Mouse (Mus musculus): ENCODE results near the gene Gpm6b. TPM values are rescaled to one million over a fixed set of nuclear protein-coding genes. Genes with fewer than 3 reads are reported as not detected.

The Gpm6b gene
- polyA plus RNA-seq, 1 experiment from 2014 or later, result 47.4 TPM

- no peaks in the 10 kb centered on the region for H3K9me3 ChIP-seq (ENCODE audit: control insufficient read depth, low read length)
- no peaks in the 10 kb centered on the region for H3K4me1 ChIP-seq (replicated peaks; ENCODE audit: control insufficient read depth, insufficient read depth, low read length)
- H3K9ac ChIP-seq (ENCODE audit: low read length), result no peak overlapping the region
- no peak overlapping the region for H3K4me3 ChIP-seq (ENCODE audit: low read length)
- no peak for ATAC-seq (ENCODE audit: low read depth)
- H3K27me3 ChIP-seq (ENCODE audit: control insufficient read depth, insufficient read depth, low read depth, low read length), result no peaks in the 10 kb centered on the region; the same call in none of the 2 replicates
- 86% methylated on average over 1 of the region's 1 CpGs for WGBS
- no peaks in the 10 kb centered on the region for H3K36me3 ChIP-seq (ENCODE audit: control insufficient read depth, insufficient read depth, low read length)
- H3K4me2 ChIP-seq (ENCODE audit: low read depth, low read length), result no peak overlapping the region
- no peak overlapping the region for H3K27ac ChIP-seq (ENCODE audit: low read length)
These were observed 78.6 kb downstream of the Gpm6b start for GRCm38 (mm10) chrX:166317376-166317679.

DNA sequence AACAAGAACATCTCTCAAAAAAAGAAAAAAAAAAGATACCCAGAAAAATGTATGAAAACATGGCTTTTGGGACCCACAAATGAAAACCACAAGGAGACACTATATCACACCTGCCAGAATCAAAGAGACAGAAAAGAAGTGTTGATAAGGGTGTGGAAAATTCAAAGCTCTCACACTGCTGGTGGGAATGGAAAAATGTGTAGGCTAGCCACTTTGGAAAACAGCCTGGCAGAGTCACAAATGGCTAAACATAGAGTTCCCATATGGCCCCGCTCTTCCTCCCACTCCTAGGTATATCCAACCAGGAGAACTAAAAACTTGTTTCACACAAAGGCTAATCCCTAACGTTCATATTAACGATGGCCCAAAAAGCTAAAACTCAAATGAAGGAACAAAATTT lies 84.5 kb downstream of the Gpm6b start:
- H3K27ac ChIP-seq (ENCODE audit: low read length), result no peak overlapping the region
- no peaks in the 10 kb centered on the region for H3K9me3 ChIP-seq (ENCODE audit: control insufficient read depth, low read length)
- H3K4me1 ChIP-seq (replicated peaks; ENCODE audit: control insufficient read depth, insufficient read depth, low read length), result no peaks in the 10 kb centered on the region; the same call in 1 of the 2 replicates
- H3K27me3 ChIP-seq (ENCODE audit: control insufficient read depth, insufficient read depth, low read depth, low read length), result no peaks in the 10 kb centered on the region; the same call in 1 of the 2 replicates
- H3K36me3 ChIP-seq (ENCODE audit: control insufficient read depth, insufficient read depth, low read length), result no peaks in the 10 kb centered on the region
- no peak overlapping the region for H3K9ac ChIP-seq (ENCODE audit: low read length)
- no peak overlapping the region for H3K4me3 ChIP-seq (ENCODE audit: low read length)
- 80% methylated on average over 3 of the region's 3 CpGs for WGBS
- no peak overlapping the region for H3K4me2 ChIP-seq (ENCODE audit: low read depth, low read length)
- no peak for ATAC-seq (ENCODE audit: low read depth)

- ATAC-seq (ENCODE audit: low read depth), result no peak
- H3K36me3 ChIP-seq (ENCODE audit: control insufficient read depth, insufficient read depth, low read length), result no peaks in the 10 kb centered on the region
- 74% methylated on average over 5 of the region's 5 CpGs for WGBS
- H3K9ac ChIP-seq (ENCODE audit: low read length), result no peak overlapping the region
- no peak overlapping the region for H3K27ac ChIP-seq (ENCODE audit: low read length)
- no peak overlapping the region for H3K4me3 ChIP-seq (ENCODE audit: low read length)
- no peaks in the 10 kb centered on the region for H3K9me3 ChIP-seq (ENCODE audit: control insufficient read depth, low read length)
- no peaks in the 10 kb centered on the region; the same call in 1 of the 2 replicates for H3K4me1 ChIP-seq (replicated peaks; ENCODE audit: control insufficient read depth, insufficient read depth, low read length)
- no peaks in the 10 kb centered on the region; the same call in 1 of the 2 replicates for H3K27me3 ChIP-seq (ENCODE audit: control insufficient read depth, insufficient read depth, low read depth, low read length)
- no peak overlapping the region for H3K4me2 ChIP-seq (ENCODE audit: low read depth, low read length)
These were observed 88.9 kb downstream of the Gpm6b start for GRCm38 (mm10) chrX:166327621-166328020.

GRCm38 (mm10) chrX:166328219-166328901 lies 89.6 kb downstream of the Gpm6b start:
- H3K9me3 ChIP-seq (ENCODE audit: control insufficient read depth, low read length), result no peaks in the 10 kb centered on the region
- no peak overlapping the region for H3K27ac ChIP-seq (ENCODE audit: low read length)
- H3K4me3 ChIP-seq (ENCODE audit: low read length), result no peak overlapping the region
- no peak overlapping the region for H3K9ac ChIP-seq (ENCODE audit: low read length)
- WGBS, result 54% methylated on average over 3 of the region's 3 CpGs
- no peak overlapping the region for H3K4me2 ChIP-seq (ENCODE audit: low read depth, low read length)
- no peaks in the 10 kb centered on the region for H3K36me3 ChIP-seq (ENCODE audit: control insufficient read depth, insufficient read depth, low read length)
- no peaks in the 10 kb centered on the region; the same call in 1 of the 2 replicates for H3K27me3 ChIP-seq (ENCODE audit: control insufficient read depth, insufficient read depth, low read depth, low read length)
- no peak for ATAC-seq (ENCODE audit: low read depth)
- no peaks in the 10 kb centered on the region; the same call in 1 of the 2 replicates for H3K4me1 ChIP-seq (replicated peaks; ENCODE audit: control insufficient read depth, insufficient read depth, low read length)

DNA sequence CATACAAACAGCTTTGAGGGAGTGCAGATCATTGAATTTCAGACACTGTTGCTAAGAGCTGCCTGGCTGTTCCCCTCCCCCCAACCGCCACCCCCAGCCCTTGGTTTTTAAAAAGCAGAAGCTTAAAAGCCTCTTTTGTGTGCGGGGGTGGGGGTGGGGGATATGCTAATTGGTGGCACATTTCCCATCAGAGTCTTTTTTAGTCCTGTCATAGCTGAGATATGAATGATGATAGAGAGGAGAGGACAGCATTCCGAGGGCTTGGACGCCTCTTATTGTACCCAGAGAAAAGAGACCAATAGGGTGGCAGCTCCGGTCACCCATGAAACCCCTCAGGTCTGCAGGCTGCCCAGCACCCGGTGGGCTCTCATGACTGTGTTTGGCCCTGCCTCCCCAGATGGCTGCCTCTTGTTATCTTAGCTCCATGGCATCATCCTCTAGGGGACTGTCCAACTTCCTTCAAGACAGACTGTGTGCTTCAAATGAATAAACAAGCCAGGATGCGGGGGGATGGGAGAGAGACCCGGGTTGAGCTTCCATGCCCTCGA lies 90.3 kb downstream of the Gpm6b start:
- no peak overlapping the region for H3K9ac ChIP-seq (ENCODE audit: low read length)
- no peak overlapping the region for H3K27ac ChIP-seq (ENCODE audit: low read length)
- no peaks in the 10 kb centered on the region; the same call in 1 of the 2 replicates for H3K27me3 ChIP-seq (ENCODE audit: control insufficient read depth, insufficient read depth, low read depth, low read length)
- H3K4me2 ChIP-seq (ENCODE audit: low read depth, low read length), result no peak overlapping the region
- no peaks in the 10 kb centered on the region; the same call in 1 of the 2 replicates for H3K4me1 ChIP-seq (replicated peaks; ENCODE audit: control insufficient read depth, insufficient read depth, low read length)
- ATAC-seq (ENCODE audit: low read depth), result peak; percentile 64; the same call in 1 of the 2 replicates
- 27% methylated on average over 9 of the region's 9 CpGs for WGBS
- no peak overlapping the region for H3K4me3 ChIP-seq (ENCODE audit: low read length)
- H3K9me3 ChIP-seq (ENCODE audit: control insufficient read depth, low read length), result no peaks in the 10 kb centered on the region
- no peaks in the 10 kb centered on the region for H3K36me3 ChIP-seq (ENCODE audit: control insufficient read depth, insufficient read depth, low read length)

GRCm38 (mm10) chrX:166334516-166335136 lies 95.9 kb downstream of the Gpm6b start:
- no peak for ATAC-seq (ENCODE audit: low read depth)
- Histone ChIP-seq H3K4me1 (replicated peaks; ENCODE audit: control insufficient read depth, insufficient read depth, low read length) (no peaks in the 10 kb centered on the region), H3K4me3 (ENCODE audit: low read length) (no peak overlapping the region), H3K9ac (ENCODE audit: low read length) (no peak overlapping the region), H3K4me2 (ENCODE audit: low read depth, low read length) (no peak overlapping the region), H3K9me3 (ENCODE audit: control insufficient read depth, low read length) (no peaks in the 10 kb centered on the region), H3K27ac (ENCODE audit: low read length) (no peak overlapping the region), H3K36me3 (ENCODE audit: control insufficient read depth, insufficient read depth, low read length) (no peaks in the 10 kb centered on the region), H3K27me3 (ENCODE audit: control insufficient read depth, insufficient read depth, low read depth, low read length) (no peaks in the 10 kb centered on the region; the same call in 1 of the 2 replicates)
- WGBS, result 92% methylated on average over 6 of the region's 6 CpGs

- 87% methylated on average over 5 of the region's 5 CpGs for WGBS
- Histone ChIP-seq H3K36me3 (ENCODE audit: control insufficient read depth, insufficient read depth, low read length) (no peaks in the 10 kb centered on the region), H3K27ac (ENCODE audit: low read length) (no peak overlapping the region)
These were observed 99.6 kb downstream of the Gpm6b start for GRCm38 (mm10) chrX:166338353-166338752.

GRCm38 (mm10) chrX:166338784-166339520 lies 100.2 kb downstream of the Gpm6b start:
- Histone ChIP-seq H3K36me3 (ENCODE audit: control insufficient read depth, insufficient read depth, low read length) (no peaks in the 10 kb centered on the region), H3K9me3 (ENCODE audit: control insufficient read depth, low read length) (no peaks in the 10 kb centered on the region), H3K27me3 (ENCODE audit: control insufficient read depth, insufficient read depth, low read depth, low read length) (no peaks in the 10 kb centered on the region), H3K27ac (ENCODE audit: low read length) (no peak overlapping the region), H3K4me1 (replicated peaks; ENCODE audit: control insufficient read depth, insufficient read depth, low read length) (no peaks in the 10 kb centered on the region), H3K4me3 (ENCODE audit: low read length) (no peak overlapping the region), H3K4me2 (ENCODE audit: low read depth, low read length) (no peak overlapping the region), H3K9ac (ENCODE audit: low read length) (no peak overlapping the region)
- 85% methylated on average over 9 of the region's 9 CpGs for WGBS
- ATAC-seq (ENCODE audit: low read depth), result no peak

More at GRCm38 (mm10) chrX:166338353-166338752, 99.6 kb downstream of the Gpm6b start:
- Histone ChIP-seq H3K9me3 (ENCODE audit: control insufficient read depth, low read length) (no peaks in the 10 kb centered on the region), H3K27me3 (ENCODE audit: control insufficient read depth, insufficient read depth, low read depth, low read length) (no peaks in the 10 kb centered on the region), H3K4me1 (replicated peaks; ENCODE audit: control insufficient read depth, insufficient read depth, low read length) (no peaks in the 10 kb centered on the region), H3K9ac (ENCODE audit: low read length) (no peak overlapping the region), H3K4me2 (ENCODE audit: low read depth, low read length) (no peak overlapping the region), H3K4me3 (ENCODE audit: low read length) (no peak overlapping the region)
- no peak for ATAC-seq (ENCODE audit: low read depth)

DNA sequence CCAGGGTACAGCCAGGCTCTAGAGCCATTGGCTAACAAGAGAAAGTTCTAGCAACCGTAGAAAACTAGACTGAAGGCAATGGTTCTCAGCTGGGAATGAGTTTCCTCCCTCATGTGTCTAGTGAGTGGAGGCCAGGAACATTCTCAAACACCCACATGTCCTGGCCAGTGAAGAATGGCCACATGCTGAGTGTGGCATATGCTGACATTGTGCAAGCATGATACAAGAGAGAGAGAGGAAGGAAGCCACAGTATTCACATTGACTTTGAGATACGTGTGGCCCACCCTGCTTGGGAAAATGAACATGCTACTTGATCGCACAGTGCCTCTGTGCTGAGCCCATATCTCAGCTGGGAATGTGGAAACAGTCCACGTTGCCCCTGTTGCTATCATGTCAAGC lies 101.2 kb downstream of the Gpm6b start:
- H3K4me3 ChIP-seq (ENCODE audit: low read length), result no peak overlapping the region
- no peaks in the 10 kb centered on the region for H3K27me3 ChIP-seq (ENCODE audit: control insufficient read depth, insufficient read depth, low read depth, low read length)
- no peak for ATAC-seq (ENCODE audit: low read depth)
- H3K4me1 ChIP-seq (replicated peaks; ENCODE audit: control insufficient read depth, insufficient read depth, low read length), result no peaks in the 10 kb centered on the region
- WGBS, result 77% methylated on average over 4 of the region's 4 CpGs
- H3K9ac ChIP-seq (ENCODE audit: low read length), result no peak overlapping the region
- H3K36me3 ChIP-seq (ENCODE audit: control insufficient read depth, insufficient read depth, low read length), result no peaks in the 10 kb centered on the region
- H3K9me3 ChIP-seq (ENCODE audit: control insufficient read depth, low read length), result no peaks in the 10 kb centered on the region
- no peak overlapping the region for H3K4me2 ChIP-seq (ENCODE audit: low read depth, low read length)
- no peak overlapping the region for H3K27ac ChIP-seq (ENCODE audit: low read length)

All from lung, embryonic 16.5 days (tissue).